Mouse (Mus musculus) ES-E14 (cell line): ENCODE data around the gene Selplg.

Source experiments
- HCFC1 ChIP-seq: IDR thresholded peaks from 2 replicates; pipeline ENCODE4 v1.6.1; 2012; ENCODE audit warnings: low read length, inconsistent platforms, borderline replicate concordance; ENCODE audit not compliant: insufficient read depth
- ZNF384 ChIP-seq: IDR thresholded peaks from 2 replicates; pipeline ENCODE4 v1.6.1; 2012; ENCODE audit warnings: low read depth, low read length, inconsistent platforms

DNA sequence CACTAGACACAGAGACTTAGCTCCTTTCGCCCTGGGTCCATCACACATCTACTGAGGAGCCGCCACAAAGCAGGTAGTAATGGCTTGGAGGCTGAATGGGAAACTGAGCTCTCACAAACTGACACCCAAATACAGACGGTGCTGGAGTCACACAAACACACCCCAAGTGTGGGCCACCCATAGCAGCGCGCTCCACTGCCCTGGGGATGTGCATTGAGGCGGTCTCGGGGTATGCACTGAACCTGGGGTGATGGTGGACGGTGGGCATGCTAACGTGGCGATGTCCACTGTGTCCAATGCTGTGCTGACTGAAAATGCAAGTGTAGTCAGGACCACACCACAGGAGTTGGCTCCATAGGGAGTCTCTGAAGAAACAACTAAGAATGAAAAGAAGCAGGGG is 22.7 kb upstream of the Selplg start:
- TF ChIP-seq ZNF384 = no peak
- TF ChIP-seq HCFC1 = no peak
